Mouse (Mus musculus): ENCODE measurements around the gene Hfm1.
A peak's percentile ranks its signal among the peaks of the same experiment; 100 is the strongest.

Hfm1 gene

DNA sequence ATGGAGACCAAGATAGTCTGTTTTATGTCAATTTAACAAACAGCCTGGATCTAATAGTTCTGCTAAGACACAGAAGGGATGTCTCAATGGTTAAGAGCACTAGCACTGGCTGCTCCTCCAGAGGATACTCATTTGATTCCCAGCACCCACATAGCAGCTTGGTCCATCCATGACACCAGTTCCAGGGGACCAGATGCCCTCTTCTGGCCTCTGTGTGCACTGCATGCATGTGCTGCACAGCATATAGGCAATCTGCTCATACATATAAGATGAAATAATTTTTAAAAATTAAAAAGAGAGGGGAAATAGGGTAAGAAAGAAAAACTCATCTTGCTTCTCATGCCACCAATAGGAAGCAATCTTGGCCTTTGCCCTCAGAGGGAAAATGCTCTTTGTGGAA is 79.1 kb downstream of the Hfm1 start:
- no peak for DNase-seq (ENCODE audit: low spot score in 2 of 2)

DNA sequence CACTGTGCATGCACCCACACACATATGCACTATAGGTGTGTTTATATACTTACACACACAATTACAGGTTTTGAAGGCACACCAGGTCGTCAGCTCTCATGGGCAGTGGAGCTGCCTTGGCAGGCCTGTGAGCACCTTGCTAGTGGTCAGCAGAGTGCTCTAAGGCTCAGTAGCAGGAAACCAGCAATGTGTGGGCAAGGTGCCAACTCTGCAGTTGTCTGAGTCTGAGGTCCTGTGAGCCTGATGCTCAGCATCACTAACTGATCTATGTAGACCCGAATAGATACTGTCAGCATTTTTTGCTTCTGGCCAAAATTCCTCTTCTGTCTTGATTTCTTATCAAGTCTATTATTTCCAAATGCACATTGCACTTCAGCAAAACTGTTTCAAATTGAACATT is 82.2 kb downstream of the Hfm1 start:
- no peak for DNase-seq (ENCODE audit: low spot score in 2 of 2)

DNA sequence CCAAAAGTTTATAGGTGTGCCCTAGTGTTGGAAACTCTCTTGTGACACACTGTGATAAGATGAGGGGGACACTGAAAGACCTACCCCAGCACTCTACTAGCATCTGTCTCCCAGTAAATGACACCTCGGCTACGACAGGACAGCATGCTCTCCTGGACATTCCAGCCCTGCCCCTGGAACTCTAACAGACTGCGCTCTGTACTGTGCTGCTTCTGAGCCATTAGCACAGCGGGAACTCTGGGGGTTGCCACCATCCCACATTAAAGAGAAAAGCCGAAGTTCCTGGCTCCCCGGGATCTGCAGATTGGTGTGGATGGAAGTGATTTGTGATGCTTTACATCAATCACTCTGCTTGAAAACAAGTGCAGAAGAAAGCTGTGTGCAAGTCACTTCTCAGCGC is 93.1 kb downstream of the Hfm1 start:
- no peak for DNase-seq (ENCODE audit: low spot score in 2 of 2)

DNA sequence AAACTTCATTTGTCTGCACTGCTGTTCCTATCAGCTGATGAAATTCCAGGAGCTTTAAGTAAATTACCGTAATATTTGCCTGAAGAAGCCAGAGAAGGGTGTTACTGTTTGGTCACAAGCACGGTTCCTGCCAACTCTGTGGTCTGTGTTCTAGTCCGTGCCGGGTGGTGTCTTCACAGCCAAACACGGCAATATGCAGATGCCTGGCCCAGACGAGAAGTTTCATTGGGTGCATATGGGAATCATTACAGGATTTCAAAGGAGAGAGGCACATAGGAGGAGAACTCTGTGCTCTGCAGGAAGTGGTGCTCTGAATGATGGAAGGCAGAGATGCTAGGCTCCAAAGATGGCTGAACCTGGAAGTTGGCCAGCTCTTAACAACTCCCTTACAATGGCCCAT is 94.7 kb downstream of the Hfm1 start:
- no peak for DNase-seq (ENCODE audit: low spot score in 2 of 2)

DNA sequence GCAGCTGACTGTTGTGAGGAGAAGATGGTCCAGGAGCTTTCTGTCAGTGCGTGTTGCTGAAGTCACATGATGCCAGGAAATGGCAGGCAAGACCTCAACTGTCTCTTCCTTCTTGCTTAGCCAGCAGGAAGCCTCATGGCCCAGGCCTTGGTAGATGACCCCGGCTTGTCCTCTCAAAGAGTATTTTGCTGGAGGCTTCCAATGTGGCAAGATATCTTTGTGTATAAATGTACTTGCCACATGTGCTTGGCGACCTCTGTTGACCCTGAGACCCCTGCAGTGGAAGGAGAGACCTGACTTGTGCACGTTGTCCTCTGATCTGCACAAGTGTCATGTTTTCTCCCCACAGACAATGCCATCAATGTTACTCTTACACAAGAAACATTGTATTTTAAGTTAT is 95.3 kb downstream of the Hfm1 start:
- no peak for DNase-seq (ENCODE audit: low spot score in 2 of 2)

DNA sequence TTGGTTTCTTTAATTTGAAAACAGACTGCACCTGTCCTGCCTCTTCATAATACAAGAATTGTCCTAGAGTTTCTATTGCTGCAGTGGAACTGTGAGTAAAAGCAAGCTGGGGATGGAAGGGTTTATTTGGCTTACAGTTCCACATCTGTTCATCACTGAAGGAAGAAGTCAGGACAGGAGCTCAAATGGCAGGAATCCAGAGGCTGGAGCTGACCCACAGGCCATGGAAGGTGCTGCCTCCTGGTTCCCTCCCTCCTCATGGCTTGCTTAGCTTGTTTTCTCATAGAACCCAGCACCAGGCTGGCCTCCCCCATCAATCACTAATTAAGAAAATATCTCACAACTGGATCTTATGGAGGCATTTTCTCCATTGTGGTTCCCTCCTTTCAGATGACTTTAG is 99.4 kb downstream of the Hfm1 start:
- no peak for DNase-seq (ENCODE audit: low spot score in 2 of 2)

DNA sequence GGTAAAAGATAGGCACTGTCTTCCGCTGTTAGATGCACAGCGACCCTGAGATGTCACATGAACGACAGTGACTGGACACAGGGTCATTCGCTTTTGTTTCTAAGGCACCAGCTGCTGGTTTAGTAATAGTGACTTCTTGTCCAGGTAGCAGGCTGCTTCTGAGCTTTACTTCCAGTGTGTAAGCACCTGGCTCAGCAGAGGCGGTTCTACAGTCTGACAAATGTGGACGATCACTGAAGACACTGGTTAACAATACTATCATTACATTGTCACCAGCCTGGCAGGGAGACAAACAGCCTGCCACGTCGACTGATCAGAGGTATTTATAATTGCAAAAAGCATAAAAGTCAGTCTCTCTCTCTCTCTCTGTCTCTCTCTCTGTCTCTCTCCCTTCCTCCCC is 100.1 kb downstream of the Hfm1 start:
- no peak for DNase-seq (ENCODE audit: low spot score in 2 of 2)

DNA sequence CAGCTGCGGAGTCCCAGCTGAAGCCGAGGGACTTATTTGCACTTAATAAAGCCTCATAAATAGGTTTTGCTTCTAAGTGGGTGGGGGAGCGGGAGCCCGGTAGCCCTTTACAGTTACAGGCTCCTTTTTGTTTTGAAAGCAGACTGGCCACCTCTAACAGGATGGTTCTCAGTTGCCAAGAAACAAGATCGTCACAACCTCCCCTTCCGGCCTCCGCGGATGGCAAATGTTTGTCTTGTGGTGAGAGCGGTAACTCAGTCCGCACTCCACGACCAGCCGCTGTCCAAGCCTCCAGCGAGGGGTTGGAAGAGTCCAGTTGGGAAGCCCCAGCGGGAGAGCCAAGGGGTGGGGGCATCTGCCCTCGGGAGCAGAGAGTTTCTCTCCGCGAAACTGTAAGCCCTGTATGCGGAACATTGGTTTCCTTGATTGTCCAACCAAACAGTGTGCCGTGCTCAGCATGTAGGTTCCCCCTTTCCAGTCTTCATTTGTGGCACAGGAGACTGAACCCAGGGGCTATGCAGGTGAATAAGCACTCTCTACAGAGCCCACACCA is 100.7 kb downstream of the Hfm1 start:
- peak in 1 of 2 experiments; percentile 31 for DNase-seq (ENCODE audit: low spot score in 2 of 2)

DNA sequence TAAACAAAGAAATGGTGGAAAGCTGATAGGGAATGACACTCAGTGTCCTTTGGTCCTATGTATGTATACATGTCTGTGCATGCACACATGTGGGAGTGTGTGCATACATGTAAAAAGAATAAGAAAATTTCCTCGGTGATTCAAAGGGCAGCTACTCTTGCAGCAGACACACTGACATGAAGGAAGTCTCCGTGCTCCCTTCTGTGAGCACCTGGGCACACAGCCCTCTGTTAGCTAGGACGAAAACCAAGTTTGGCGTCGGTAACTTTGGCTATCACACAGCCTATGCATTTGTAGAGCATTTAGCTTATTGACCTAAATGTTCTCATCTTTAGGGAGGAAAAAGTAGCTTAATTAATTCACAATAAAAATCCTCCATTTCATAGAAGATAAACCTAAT is 101.4 kb downstream of the Hfm1 start:
- DNase-seq (ENCODE audit: low spot score in 2 of 2) = no peak

DNA sequence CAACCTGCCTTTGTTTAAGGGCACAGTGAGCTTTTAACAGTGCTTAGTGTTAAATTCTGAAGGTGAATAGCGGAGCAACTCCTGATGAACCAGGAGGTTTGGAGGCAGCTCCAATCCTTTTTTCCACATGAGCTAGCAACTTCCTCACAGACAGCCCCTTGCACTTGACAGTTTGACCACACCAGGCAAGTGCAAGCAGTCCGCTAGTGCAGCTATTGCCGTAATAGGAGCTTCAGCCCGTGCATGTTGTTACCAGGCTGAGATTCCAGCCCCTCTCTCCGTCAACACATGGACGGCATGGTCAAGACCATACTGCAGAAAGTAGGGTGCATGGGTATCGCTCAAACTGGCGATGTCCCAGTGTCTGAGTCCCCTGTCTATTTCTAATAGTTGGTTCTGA is 106.5 kb downstream of the Hfm1 start:
- DNase-seq (ENCODE audit: low spot score in 2 of 2) = no peak

DNA sequence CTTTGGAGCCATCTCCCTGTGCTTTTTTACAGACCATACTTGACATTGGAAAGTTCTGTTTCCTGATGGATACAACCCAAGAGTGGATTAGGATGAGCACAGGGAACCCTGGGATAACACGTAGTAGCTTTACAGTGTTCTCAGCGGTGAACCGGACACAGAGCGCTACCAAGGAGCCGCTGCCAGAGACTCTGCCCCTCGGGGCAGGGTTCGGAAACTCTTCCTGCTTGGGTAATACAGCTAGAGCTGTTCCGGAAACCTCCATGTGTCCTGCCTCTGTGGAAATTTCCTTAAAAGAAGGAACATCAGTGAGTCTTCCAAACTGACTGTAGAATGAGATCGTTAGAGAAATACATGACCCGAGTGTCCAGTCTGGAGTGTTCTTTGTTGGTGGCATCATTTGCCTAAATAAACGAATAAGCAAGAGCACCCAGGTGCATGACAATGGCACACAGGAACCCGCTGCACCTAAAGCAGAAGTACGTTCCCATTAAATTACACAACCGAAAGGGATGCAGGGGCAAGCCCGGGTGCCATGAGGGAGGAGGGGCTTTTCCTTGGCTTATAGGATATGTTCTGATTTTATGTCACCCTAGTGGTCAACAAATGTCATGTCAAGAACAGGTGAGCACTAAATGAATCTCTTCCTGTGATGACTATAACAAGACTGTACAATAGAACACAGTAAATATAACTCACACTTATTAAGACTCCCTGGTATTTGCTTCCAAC is 110.0 kb downstream of the Hfm1 start:
- DNase-seq (ENCODE audit: low spot score in 2 of 2) = no peak

DNA sequence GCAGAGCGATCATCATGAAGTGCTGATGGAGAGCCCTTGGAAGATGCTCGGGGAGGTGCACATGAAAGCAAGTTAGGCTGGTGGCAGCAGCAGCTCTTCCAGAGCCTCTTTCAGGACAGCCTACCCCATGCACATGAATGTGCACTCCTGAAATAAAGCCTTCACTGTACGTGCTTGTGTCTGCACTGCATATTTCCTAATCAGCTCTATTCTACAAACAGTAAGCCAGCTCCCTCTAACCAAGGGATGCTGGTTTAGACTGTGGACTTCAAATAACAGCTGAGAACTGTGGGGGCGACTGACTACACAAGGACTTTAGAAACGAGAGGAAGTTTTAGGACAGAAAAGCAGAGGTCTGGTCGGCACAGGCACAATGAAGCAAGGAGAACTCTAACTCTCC is 111.5 kb downstream of the Hfm1 start:
- DNase-seq (ENCODE audit: low spot score in 2 of 2) = no peak

DNA sequence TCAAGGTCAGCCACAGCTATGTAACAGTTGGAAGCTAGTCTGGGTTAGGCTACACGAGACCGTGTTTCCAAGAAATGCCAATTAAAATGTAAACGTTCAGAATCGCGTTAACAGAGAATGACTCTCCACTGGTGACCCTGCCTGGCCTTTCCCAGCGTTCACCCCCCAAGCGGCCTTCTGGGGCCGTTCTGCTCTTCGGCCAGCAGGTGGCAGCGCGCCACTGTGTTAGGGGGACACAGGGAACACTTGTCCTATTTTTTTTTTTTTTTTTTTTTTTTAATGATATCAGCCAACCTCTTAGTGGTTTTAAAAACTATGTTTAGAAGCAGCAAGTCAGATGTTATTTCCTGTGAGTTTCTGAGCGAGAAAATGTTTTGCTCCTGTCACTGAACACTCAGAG is 123.0 kb downstream of the Hfm1 start:
- DNase-seq (ENCODE audit: low spot score in 2 of 2) = peak; percentile 36 to 74

DNA sequence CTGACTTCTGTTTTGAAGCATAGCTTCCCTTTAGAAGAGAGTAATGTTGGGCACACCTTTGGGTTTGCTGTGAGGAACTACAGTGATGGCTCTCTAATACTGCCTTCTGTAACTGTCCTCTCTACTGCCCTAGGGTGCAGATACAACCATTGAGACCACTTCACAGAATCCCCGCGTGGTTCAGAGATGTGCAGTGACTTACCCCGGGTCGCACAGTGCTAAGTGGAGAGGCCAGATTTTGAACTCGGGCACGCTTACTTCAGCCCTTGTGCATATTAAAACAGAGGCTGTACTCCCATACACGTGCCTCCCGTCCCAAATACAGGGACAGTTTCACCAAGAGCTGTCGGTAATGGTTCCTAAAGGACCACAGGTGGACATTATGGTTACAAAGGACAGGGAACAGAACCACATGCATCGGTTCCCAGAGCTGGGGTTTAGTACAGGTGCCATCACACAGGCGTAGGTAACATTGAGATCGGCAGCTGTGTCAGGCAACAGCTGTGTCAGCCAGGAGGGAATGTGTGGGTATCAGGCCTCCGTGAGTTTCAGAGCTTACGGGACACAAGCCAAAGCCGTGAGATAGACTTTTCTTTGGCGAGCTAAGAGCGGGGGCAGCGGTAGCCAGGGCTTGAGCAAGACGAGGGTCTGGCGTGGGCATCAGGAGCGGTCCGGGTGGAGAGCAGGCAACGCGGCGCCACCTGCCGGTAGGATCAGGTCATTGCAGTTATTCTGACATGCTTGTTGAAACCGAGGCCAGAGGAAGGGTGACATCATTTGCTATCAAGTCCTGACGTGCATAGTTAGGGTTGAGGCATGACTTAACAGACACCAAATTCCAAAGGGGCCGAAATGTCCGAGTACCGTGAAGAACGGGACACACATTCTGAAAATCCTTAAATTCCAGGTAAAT is 124.0 kb downstream of the Hfm1 start:
- peak; percentile 77 to 90 for DNase-seq (ENCODE audit: low spot score in 2 of 2)

DNA sequence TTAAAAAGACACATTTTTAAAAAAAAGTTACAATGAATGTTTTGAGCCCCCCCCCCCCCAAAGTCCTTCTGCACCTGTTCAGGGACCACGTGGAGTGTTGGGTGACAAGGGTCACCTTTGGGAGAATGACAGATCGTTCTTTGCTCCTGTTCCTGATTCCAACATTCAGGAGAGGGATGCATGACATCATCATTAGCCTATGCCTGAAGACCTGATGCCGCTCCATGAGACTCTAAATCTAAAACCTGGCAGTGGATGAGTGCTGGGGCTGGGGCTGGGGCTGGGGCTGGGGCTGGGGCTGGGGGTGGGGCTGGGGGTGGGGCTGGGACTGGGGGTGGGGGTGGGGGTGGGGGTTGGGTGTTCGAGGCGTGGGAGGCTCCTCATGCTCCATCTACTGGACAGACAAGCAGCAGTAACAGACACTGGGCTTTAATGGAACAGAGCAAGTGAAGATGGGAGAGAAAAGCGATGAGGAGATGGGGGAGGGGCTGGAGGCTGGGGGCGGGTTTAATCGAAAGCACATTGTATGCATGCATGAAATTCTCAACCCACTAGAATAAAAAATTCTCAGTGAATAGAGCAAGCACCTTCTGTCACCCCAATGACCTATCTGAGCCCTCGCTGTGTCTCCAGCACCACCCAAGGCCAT is 124.8 kb downstream of the Hfm1 start:
- no peak for DNase-seq (ENCODE audit: low spot score in 2 of 2)

DNA sequence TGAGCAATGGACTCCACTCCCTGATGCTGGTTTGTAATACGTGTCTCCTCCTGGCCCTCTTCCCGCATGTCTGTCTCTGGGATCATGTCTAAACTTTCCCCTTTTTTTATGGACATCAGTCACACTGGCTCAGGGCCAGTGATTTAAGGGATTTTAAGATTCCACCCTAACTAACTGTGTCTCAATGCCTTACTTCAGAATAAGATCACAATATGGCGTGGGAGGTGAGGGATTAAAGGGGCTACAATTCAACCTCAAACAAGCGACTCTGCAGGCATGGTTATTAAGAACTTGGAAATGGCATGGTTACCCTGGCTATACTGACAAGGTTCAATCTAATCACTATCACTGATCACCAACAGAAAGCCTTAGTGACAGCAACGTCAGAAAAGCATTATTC is 128.2 kb downstream of the Hfm1 start:
- no peak for DNase-seq (ENCODE audit: low spot score in 2 of 2)

DNA sequence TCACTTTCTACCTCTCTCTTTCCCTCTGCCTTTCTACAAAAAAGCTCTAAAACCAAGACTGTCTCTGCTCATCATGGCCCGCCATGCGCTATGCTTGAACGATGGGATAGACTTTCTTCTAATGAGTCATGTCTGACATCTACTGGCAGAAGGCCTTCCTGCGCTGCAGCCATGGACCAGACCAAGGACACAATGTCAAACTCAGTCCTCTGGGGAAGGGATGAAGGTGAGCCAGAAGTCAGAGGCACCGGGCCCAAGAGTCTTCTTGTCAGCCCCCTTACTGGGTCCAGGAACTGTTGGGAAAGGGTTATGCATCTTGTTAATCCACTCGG is 134.9 kb downstream of the Hfm1 start:
- DNase-seq (ENCODE audit: low spot score in 2 of 2) = no peak

DNA sequence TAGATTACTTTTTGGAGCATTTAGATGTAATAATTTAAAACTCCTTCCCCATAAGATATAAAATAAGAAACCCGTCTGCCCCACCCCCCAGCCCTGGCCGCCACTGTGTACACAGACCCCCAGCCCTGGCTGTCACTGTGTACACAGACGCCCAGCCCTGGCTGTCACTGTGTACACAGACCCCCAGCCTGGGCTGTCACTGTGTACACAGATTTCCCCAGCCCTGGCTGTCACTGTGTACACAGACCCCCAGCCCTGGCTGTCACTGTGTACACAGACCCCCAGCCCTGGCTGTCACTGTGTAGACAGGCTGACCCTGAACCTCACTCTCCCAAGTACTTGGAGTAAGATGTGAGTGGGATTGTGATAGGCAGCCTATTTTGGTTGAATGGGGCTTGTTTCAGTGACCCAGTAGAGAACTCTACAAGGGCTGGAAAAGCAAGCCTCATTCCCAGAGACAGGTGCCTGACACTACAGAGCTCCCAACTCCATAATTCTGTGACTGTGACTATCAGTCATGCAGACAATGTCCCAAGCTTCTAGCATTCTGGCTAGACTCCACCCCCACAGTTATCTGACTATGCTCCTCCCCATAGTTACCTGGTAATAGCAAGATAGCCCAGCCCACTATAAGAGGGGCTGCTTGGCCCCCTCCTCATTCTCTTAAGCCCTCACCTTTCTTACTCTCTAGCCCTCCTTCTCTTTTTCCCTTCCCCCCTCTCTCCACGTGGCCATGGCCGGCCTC is 135.5 kb downstream of the Hfm1 start:
- no peak for DNase-seq (ENCODE audit: low spot score in 2 of 2)

All from spleen, postnatal 10 days (tissue).